Mouse (Mus musculus): ENCODE measurements around the gene Rbm42.

- TF ChIP-seq CTCF (IDR thresholded peaks at IDR 0.05; ENCODE audit: low read depth, low read length) = no peak
- TF ChIP-seq POLR2A (IDR thresholded peaks at IDR 0.05; ENCODE audit: insufficient read depth, low read length) = no peak
Observed at GRCm38 (mm10) chr7:30594510-30595024, 55.5 kb downstream of the Rbm42 start.
